Mouse (Mus musculus) thymus, postnatal 0 days (tissue): ENCODE measurements at regions not wholly inside any gene's neighbourhood (a gene's known extent, or its start where the extent isn't known, plus 50 kb on each side); places are given as distances from the start of the nearest gene placed in this dataset.
A peak's percentile ranks its signal among the peaks of the same experiment; 100 is the strongest.

Experiments used
- DNase-seq: peaks from one replicate; pipeline ENCODE4 v3.0.0-alpha.2; 2015; ENCODE audit warnings: low spot score

- no peak for DNase-seq
Observed at GRCm38 (mm10) chr9:84295891-84296290, 370.9 kb downstream of the Bckdhb start.

- no peak for DNase-seq
Observed at GRCm38 (mm10) chr9:84296456-84296855, 371.5 kb downstream of the Bckdhb start.

GRCm38 (mm10) chr9:84304398-84304797 is 379.5 kb downstream of the Bckdhb start:
- no peak for DNase-seq

GRCm38 (mm10) chr9:84318811-84319210 is 393.9 kb downstream of the Bckdhb start:
- no peak for DNase-seq

GRCm38 (mm10) chr9:84319338-84319737 is 394.4 kb downstream of the Bckdhb start:
- DNase-seq: no peak

- DNase-seq: no peak
Observed at GRCm38 (mm10) chr9:84323145-84323544, 398.2 kb downstream of the Bckdhb start.

- no peak for DNase-seq
Observed at GRCm38 (mm10) chr9:84331083-84331602, 406.2 kb downstream of the Bckdhb start.

- DNase-seq: peak; percentile 42
Observed at GRCm38 (mm10) chr9:84343435-84344095, 418.6 kb downstream of the Bckdhb start.

- no peak for DNase-seq
Observed at GRCm38 (mm10) chr9:84350223-84350622, 425.3 kb downstream of the Bckdhb start.

GRCm38 (mm10) chr9:84354409-84354808 is 429.5 kb downstream of the Bckdhb start:
- no peak for DNase-seq

GRCm38 (mm10) chr9:84356167-84356566 is 431.2 kb downstream of the Bckdhb start:
- DNase-seq: no peak

GRCm38 (mm10) chr9:84359879-84360278 is 434.9 kb downstream of the Bckdhb start:
- no peak for DNase-seq

GRCm38 (mm10) chr9:84360484-84360883 is 435.5 kb downstream of the Bckdhb start:
- no peak for DNase-seq

GRCm38 (mm10) chr9:84363478-84363877 is 438.5 kb downstream of the Bckdhb start:
- DNase-seq: no peak

GRCm38 (mm10) chr9:84369200-84369599 is 444.3 kb downstream of the Bckdhb start:
- no peak for DNase-seq

- no peak for DNase-seq
Observed at GRCm38 (mm10) chr9:84370260-84370659, 445.3 kb downstream of the Bckdhb start.

- no peak for DNase-seq
Observed at GRCm38 (mm10) chr9:84375746-84376145, 450.8 kb downstream of the Bckdhb start.

- DNase-seq: no peak
Observed at GRCm38 (mm10) chr9:84376621-84377020, 451.7 kb downstream of the Bckdhb start.

- DNase-seq: no peak
Observed at GRCm38 (mm10) chr9:84381942-84382341, 457.0 kb downstream of the Bckdhb start.

GRCm38 (mm10) chr9:84389831-84390230 is 464.9 kb downstream of the Bckdhb start:
- no peak for DNase-seq

- DNase-seq: no peak
Observed at GRCm38 (mm10) chr9:84394536-84395314, 469.8 kb downstream of the Bckdhb start.

- DNase-seq: no peak
Observed at GRCm38 (mm10) chr9:84399481-84399880, 474.5 kb downstream of the Bckdhb start.
